Mouse (Mus musculus): Measurements from ENCODE around the gene Dusp15.

Gene Dusp15

GRCm38 (mm10) chr2:152906274-152907037, 45.0 kb downstream of the Dusp15 start:
- no peak for DNase-seq (ENCODE audit: low spot score in 2 of 2)

DNA sequence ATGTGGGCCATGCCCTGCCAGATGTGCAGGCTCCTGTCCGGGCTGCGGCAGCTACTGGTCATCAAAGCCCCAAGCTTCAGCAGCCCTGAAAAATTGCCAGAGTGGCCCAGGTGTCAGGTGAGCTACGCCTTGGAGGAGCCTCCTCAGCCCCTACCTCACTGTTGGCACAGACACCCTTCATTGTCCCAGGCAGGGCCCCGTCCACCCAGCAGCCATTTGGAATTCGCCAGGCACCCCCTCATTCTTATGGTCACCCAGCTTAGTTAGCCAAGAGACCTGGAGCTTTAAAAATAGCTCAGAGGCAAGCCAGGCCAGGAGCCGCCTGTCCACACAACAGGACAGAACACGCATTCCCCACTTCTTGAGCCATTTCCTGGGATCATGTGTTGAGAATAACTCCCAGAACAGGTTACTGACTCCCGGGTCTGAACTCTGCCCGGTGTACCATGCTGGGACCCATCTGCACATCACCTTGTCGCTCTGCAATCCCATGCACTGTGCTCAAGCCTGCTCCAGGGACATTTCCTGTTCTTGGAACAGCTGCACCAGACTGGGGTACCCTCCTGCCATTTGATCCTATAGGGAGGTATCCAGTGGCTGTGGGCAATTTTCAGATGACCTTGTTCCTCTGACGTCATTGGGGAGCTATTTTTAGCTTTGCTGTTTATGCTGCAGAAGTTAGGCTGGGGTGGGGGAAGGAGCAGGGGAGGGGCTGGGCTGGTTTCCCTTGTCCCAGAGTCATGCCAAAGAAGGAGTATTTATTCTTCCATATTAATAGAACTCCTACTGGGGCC, 46.3 kb downstream of the Dusp15 start:
- no peak for DNase-seq (ENCODE audit: low spot score in 2 of 2)

GRCm38 (mm10) chr2:152904127-152904643, 47.3 kb downstream of the Dusp15 start:
- no peak for DNase-seq (ENCODE audit: low spot score in 2 of 2)

GRCm38 (mm10) chr2:152903586-152903985, 47.9 kb downstream of the Dusp15 start:
- DNase-seq (ENCODE audit: low spot score in 2 of 2) = no peak

GRCm38 (mm10) chr2:152902658-152903057, 48.8 kb downstream of the Dusp15 start:
- no peak for DNase-seq (ENCODE audit: low spot score in 2 of 2)

DNA sequence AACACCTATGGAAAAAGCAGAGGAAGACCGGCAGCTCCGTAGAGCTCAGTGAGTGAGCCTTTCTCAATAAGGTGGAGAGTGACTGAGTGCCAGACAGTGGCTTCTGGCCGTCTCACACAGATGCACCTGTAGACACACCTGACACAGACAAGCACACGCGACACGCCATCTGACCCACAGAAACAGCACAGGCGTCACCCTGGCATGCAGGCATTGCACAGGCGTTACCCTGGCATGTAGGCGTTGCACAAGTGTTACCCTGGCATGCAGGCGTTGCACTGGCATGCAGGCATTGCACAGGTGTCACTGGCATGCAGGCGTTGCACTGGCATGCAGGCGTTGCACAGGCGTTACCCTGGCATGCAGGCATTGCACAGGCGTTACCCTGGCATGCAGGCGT, 50.2 kb downstream of the Dusp15 start:
- DNase-seq (ENCODE audit: low spot score in 2 of 2) = no peak

GRCm38 (mm10) chr2:152899011-152899410, 52.5 kb downstream of the Dusp15 start:
- no peak for DNase-seq (ENCODE audit: low spot score in 2 of 2)

- DNase-seq (ENCODE audit: low spot score in 2 of 2) = no peak
Observed at GRCm38 (mm10) chr2:152896926-152897325, 54.6 kb downstream of the Dusp15 start.

DNA sequence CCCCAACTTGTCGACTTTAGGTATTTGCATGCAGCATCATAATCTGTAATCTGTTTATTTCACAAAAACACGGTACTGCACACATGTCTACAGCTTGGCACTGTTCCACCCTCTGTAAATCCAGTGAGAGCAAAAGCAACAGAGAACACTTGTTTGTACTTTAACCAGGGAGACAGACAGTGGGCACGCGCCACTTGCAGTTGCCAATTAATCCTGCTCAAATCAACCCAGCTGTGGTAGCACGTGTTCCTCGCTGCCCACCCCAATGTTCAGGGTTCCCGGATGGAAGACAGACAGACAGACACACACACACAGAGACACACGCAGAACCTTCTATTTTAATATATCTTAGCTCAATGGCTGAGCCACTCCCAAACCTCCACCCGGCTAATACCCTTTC, 55.7 kb downstream of the Dusp15 start:
- no peak for DNase-seq (ENCODE audit: low spot score in 2 of 2)

Data from right cerebral cortex, postnatal 36 days (tissue).